Mouse (Mus musculus) liver, embryonic 16.5 days (tissue): ENCODE results near the gene Gm10961. TPM values are rescaled to one million over a fixed set of nuclear protein-coding genes. Genes with fewer than 3 reads are reported as not detected.

ENCODE experiments used
- ATAC-seq: fragments of 200-750 bp; cut with Nextera tagmentation; 2 replicates; pipeline ENCODE4 v1.8.0; 2017; ENCODE audit warnings: low read depth, mild to moderate bottlenecking, moderate number of reproducible peaks, moderate library complexity
- H3K27ac ChIP-seq: fragments of 300-500 bp; sonication (generic); 2 replicates; pipeline ENCODE4 v1.5.1; 2014; ENCODE audit warnings: mild to moderate bottlenecking, low read length
- H3K27me3 ChIP-seq: fragments of 300-500 bp; sonication (generic); 2 replicates; pipeline ENCODE4 v1.6.1; 2014; ENCODE audit warnings: low read depth, low read length, mixed read lengths; ENCODE audit not compliant: control insufficient read depth, insufficient read depth
- H3K36me3 ChIP-seq: fragments of 300-500 bp; sonication (generic); 2 replicates; pipeline ENCODE4 v1.6.1; 2014; ENCODE audit warnings: mild to moderate bottlenecking; ENCODE audit not compliant: control insufficient read depth, insufficient read depth
- H3K4me1 ChIP-seq: fragments of 300-500 bp; sonication (generic); 2 replicates; pipeline ENCODE4 v1.6.1; 2014; ENCODE audit warnings: low read depth, low read length, mixed read lengths; ENCODE audit not compliant: control insufficient read depth
- H3K4me2 ChIP-seq: fragments of 300-500 bp; sonication (generic); 2 replicates; pipeline ENCODE4 v1.6.1; 2014; ENCODE audit warnings: low read depth, low read length, mixed read lengths
- H3K4me3 ChIP-seq: fragments of 300-500 bp; sonication (generic); 2 replicates; pipeline ENCODE4 v1.5.1; 2014; ENCODE audit warnings: low read depth, mild to moderate bottlenecking, low read length
- H3K9ac ChIP-seq: fragments of 300-500 bp; sonication (generic); 2 replicates; pipeline ENCODE4 v1.6.1; 2014; ENCODE audit warnings: low read depth, low read length
- H3K9me3 ChIP-seq: fragments of 300-500 bp; sonication (generic); replicated peaks from 2 replicates; pipeline ENCODE4 v1.6.1; 2016; ENCODE audit warnings: low read length; ENCODE audit not compliant: control insufficient read depth
- WGBS: fragments of 180-500 bp; shearing (Covaris S2); extraction: QIAGEN DNeasy Blood & Tissue Kit; methylation state at CpG from one replicate; pipeline ENCODE4 v1.1.7; 2014; ENCODE audit not compliant: insufficient replicate concordance; 5-methylcytosine and 5-hydroxymethylcytosine counted together
- polyA plus RNA-seq: library from polyadenylated mRNA; unstranded; fragments of >200 nt; fragmentation: Nextera tagmentation; extraction: Ambion mirVana; gene quantifications from 2 replicates; pipeline ENCODE4 v1.2.1, GENCODE M21; 2015

Gm10961 gene
- polyA plus RNA-seq, 1 experiment from 2014 or later, result not detected

GRCm38 (mm10) chr3:107664641-107665040 is 33.5 kb downstream of the Gm10961 start:
- H3K4me2 ChIP-seq, result no peak overlapping the region
- no peak overlapping the region for H3K27ac ChIP-seq
- no peaks in the 10 kb centered on the region for H3K27me3 ChIP-seq
- 86% methylated on average over 1 of the region's 1 CpGs for WGBS
- H3K4me3 ChIP-seq, result no peak overlapping the region
- H3K4me1 ChIP-seq, result no peaks in the 10 kb centered on the region
- H3K36me3 ChIP-seq, result peaks cover 28% of the 10 kb centered on the region
- no peak overlapping the region for H3K9ac ChIP-seq
- no peaks in the 10 kb centered on the region for H3K9me3 ChIP-seq
- no peak for ATAC-seq

GRCm38 (mm10) chr3:107667426-107667825 is 36.3 kb downstream of the Gm10961 start:
- H3K27ac ChIP-seq, result no peak overlapping the region
- no peaks in the 10 kb centered on the region for H3K27me3 ChIP-seq
- 78% methylated on average over 6 of the region's 6 CpGs for WGBS
- H3K9ac ChIP-seq, result no peak overlapping the region
- no peak overlapping the region for H3K4me2 ChIP-seq
- ATAC-seq, result no peak
- no peaks in the 10 kb centered on the region for H3K4me1 ChIP-seq
- no peaks in the 10 kb centered on the region for H3K9me3 ChIP-seq
- H3K4me3 ChIP-seq, result no peak overlapping the region
- H3K36me3 ChIP-seq, result peaks cover 38% of the 10 kb centered on the region

DNA sequence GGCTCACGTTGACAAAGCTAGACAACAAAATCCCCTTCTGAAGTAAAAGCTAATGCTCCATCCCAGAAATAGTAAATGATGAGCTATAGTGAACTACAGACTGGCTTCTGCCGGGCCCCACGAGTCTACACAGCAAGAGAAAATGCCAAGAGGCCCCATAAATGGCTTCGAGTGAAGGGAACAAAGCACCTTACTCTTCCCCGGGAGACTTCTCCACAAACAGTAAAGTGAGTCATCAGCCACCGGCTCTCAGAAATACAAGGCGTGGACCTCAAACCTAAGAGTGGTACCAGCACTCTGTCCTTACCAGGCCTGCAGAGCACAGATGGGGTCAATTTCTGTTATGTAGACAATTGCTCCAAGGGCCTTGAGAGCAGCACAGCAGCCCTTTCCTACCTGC is 37.7 kb downstream of the Gm10961 start:
- no peak for ATAC-seq
- 81% methylated on average over 7 of the region's 7 CpGs for WGBS
- Histone ChIP-seq H3K27me3 (no peaks in the 10 kb centered on the region), H3K27ac (no peak overlapping the region), H3K4me3 (no peak overlapping the region), H3K36me3 (peaks cover 45% of the 10 kb centered on the region), H3K4me2 (no peak overlapping the region), H3K9ac (no peak overlapping the region), H3K9me3 (no peaks in the 10 kb centered on the region), H3K4me1 (no peaks in the 10 kb centered on the region)

DNA sequence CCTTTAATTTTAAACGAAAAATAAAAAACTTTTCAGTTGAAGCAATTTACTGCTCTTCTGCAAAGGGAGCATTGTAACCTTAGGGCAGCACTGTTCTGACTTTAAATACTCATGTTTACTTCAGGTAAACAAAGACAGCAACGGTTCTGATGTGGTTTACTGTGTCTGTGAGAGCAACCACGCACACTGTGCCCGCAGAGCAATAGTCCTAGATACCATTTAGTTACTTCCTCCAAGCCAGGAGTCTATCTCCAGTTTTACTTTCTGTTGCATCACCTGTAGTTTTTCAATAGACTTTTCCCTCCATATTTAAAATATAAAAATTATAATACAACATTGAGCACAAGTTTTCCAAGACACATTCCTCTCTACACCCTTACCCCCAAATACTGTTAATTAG is 39.4 kb downstream of the Gm10961 start:
- no peak for ATAC-seq
- WGBS, result 56% methylated on average over 4 of the region's 4 CpGs
- no peak overlapping the region for H3K9ac ChIP-seq
- no peak overlapping the region for H3K4me2 ChIP-seq
- no peaks in the 10 kb centered on the region for H3K27me3 ChIP-seq
- peaks cover 45% of the 10 kb centered on the region for H3K36me3 ChIP-seq
- H3K27ac ChIP-seq, result no peak overlapping the region
- no peaks in the 10 kb centered on the region for H3K4me1 ChIP-seq
- H3K4me3 ChIP-seq, result no peak overlapping the region
- no peaks in the 10 kb centered on the region for H3K9me3 ChIP-seq

DNA sequence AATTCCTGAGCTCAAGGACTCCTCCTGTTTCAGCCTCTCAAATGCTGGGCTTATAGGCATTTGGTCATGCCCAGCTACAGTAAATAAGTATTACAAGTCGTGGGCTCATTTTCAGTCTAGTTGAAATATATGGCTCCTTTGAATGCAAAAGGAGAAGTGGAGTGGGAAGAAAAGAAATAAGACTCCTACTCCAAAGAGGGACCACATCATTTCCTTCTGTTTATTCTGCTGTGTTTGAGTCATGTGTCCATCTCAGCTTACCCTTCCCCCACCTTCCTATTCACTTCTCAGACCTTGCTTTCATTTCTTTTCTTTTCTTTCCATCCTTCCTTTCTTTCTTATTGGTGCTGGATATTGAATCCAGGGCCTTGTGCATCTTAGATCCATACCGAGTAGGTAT is 40.4 kb downstream of the Gm10961 start:
- peaks cover 45% of the 10 kb centered on the region for H3K36me3 ChIP-seq
- H3K4me3 ChIP-seq, result no peak overlapping the region
- no peaks in the 10 kb centered on the region for H3K27me3 ChIP-seq
- no peaks in the 10 kb centered on the region for H3K4me1 ChIP-seq
- no peak for ATAC-seq
- H3K9me3 ChIP-seq, result no peaks in the 10 kb centered on the region
- H3K4me2 ChIP-seq, result no peak overlapping the region
- no peak overlapping the region for H3K9ac ChIP-seq
- H3K27ac ChIP-seq, result no peak overlapping the region
- WGBS, result 70% methylated on average over 2 of the region's 2 CpGs

DNA sequence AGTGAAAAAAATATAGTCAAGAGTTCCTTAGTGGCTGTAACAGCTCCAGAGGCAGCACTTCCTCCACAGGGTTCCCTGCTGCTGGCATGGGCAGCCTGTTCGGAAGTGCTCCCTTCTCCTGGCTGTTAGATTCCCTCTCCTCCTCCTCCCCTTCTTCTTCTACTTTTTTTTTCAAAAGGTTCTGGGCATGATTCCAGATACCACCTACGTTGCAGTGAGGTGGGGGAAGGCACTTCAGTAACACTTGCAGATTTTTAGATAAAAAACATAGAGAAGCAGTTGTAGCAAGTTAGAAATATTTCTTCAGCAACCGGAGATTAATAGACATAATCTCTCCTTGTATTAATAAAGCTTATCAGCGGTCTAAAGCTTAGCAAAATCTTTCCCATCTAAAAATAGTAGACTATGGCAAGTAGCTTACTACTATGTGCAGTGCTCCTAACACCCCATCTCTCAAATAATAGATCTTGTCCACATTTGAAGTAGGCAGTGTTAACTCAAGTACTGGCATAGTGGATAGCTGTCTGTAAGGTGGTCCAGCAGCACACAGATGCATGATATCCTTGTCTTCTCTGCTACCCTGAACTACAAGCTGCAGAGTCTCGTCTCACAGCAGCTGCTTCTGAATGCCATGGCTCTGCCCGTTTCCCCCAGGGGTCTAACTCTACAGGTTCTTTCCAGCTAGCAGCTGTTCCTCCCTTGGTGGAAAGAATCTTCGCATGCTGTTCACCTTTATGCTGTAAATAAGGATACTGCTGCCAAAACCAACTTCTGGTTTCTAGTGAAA is 49.9 kb downstream of the Gm10961 start:
- Histone ChIP-seq H3K9ac (no peak overlapping the region), H3K9me3 (no peaks in the 10 kb centered on the region), H3K4me1 (no peaks in the 10 kb centered on the region; the same call in none of the 2 replicates), H3K4me3 (no peak overlapping the region), H3K27ac (no peak overlapping the region), H3K36me3 (no peaks in the 10 kb centered on the region), H3K4me2 (no peak overlapping the region), H3K27me3 (no peaks in the 10 kb centered on the region)
- 50% methylated on average over 7 of the region's 7 CpGs for WGBS
- ATAC-seq, result no peak

Other genes starting within 250 kb of the Gm10961 start
- 0.02 TPM in 1 of 2 replicates, not detected in the other for gene Kcnc4, start 171.8 kb upstream of the Gm10961 start, polyA plus RNA-seq
- 0.08 and 0.33 TPM in 2 replicates for gene Slc6a17, start 113.3 kb upstream of the Gm10961 start, polyA plus RNA-seq
- gene Ubl4b, start 76.2 kb upstream of the Gm10961 start, polyA plus RNA-seq, result not detected in 2 replicates
- gene Alx3, start 36.3 kb upstream of the Gm10961 start, polyA plus RNA-seq, result 0.09 TPM in 1 of 2 replicates, not detected in the other
- gene Strip1, start 372 bp downstream of the Gm10961 start, polyA plus RNA-seq, result 8.6 and 8.7 TPM in 2 replicates
- gene Ahcyl1, start 65.2 kb downstream of the Gm10961 start, polyA plus RNA-seq, result 23.7 and 24.8 TPM in 2 replicates
- gene Csf1, start 129.1 kb downstream of the Gm10961 start, polyA plus RNA-seq, result 6.0 and 7.9 TPM in 2 replicates
- 0.05 and 1.9 TPM in 2 replicates for gene Eps8l3, start 245.9 kb downstream of the Gm10961 start, polyA plus RNA-seq